Mouse (Mus musculus) midbrain, embryonic 16.5 days (tissue): ENCODE measurements around the gene Msi2. TPM values are rescaled to one million over a fixed set of nuclear protein-coding genes. Genes with fewer than 3 reads are reported as not detected.

Experiments
- ATAC-seq: fragments of 200-750 bp; cut with Nextera tagmentation; 2 replicates; pipeline ENCODE4 v1.8.0; 2017; ENCODE audit warnings: moderate TSS enrichment
- H3K27ac ChIP-seq: fragments of 300-500 bp; sonication (generic); 2 replicates; pipeline ENCODE4 v1.5.1; 2014; ENCODE audit warnings: mild to moderate bottlenecking, low read length, mixed read lengths
- H3K27me3 ChIP-seq: fragments of 300-500 bp; sonication (generic); 2 replicates; pipeline ENCODE4 v1.6.1; 2014; ENCODE audit warnings: low read depth, low read length, mixed read lengths; ENCODE audit not compliant: control insufficient read depth, insufficient read depth
- H3K36me3 ChIP-seq: fragments of 300-500 bp; sonication (generic); 2 replicates; pipeline ENCODE4 v1.6.1; 2014; ENCODE audit warnings: mild to moderate bottlenecking, low read length, moderate library complexity, mixed read lengths; ENCODE audit not compliant: control insufficient read depth, insufficient read depth
- H3K4me1 ChIP-seq: fragments of 300-500 bp; sonication (generic); 2 replicates; pipeline ENCODE4 v1.6.1; 2014; ENCODE audit warnings: mild to moderate bottlenecking, low read length, mixed read lengths; ENCODE audit not compliant: control insufficient read depth, insufficient read depth
- H3K4me2 ChIP-seq: fragments of 300-500 bp; sonication (generic); 2 replicates; pipeline ENCODE4 v1.6.1; 2014; ENCODE audit warnings: mild to moderate bottlenecking, low read length, mixed read lengths
- H3K4me3 ChIP-seq: fragments of 300-500 bp; sonication (generic); 2 replicates; pipeline ENCODE4 v1.5.1; 2014; ENCODE audit warnings: low read depth, mild to moderate bottlenecking, low read length, moderate library complexity, mixed read lengths
- H3K9ac ChIP-seq: fragments of 300-500 bp; sonication (generic); 2 replicates; pipeline ENCODE4 v1.6.1; 2014; ENCODE audit warnings: low read depth, low read length, mixed read lengths
- H3K9me3 ChIP-seq: fragments of 300-500 bp; sonication (generic); replicated peaks from 2 replicates; pipeline ENCODE4 v1.6.1; 2014; ENCODE audit warnings: mild to moderate bottlenecking, low read length, mixed read lengths; ENCODE audit not compliant: control insufficient read depth, poor library complexity, severe bottlenecking
- WGBS: fragments of 180-500 bp; shearing (Covaris S2); extraction: QIAGEN DNeasy Blood & Tissue Kit; methylation state at CpG from one replicate; pipeline ENCODE4 v1.1.7; 2014; 5-methylcytosine and 5-hydroxymethylcytosine counted together
- polyA plus RNA-seq: library from polyadenylated mRNA; unstranded; fragments of >200 nt; fragmentation: Nextera tagmentation; extraction: Ambion mirVana; gene quantifications from 2 replicates; pipeline ENCODE4 v1.2.1, GENCODE M21; 2015

The Msi2 gene
- polyA plus RNA-seq, 1 experiment from 2014 or later = 29.4 TPM

GRCm38 (mm10) chr11:88592099-88592498, 126.2 kb downstream of the Msi2 start:
- Histone ChIP-seq H3K4me2 (no peak overlapping the region), H3K4me1 (peaks cover 33% of the 10 kb centered on the region), H3K9ac (no peak overlapping the region), H3K36me3 (no peaks in the 10 kb centered on the region), H3K27ac (no peak overlapping the region), H3K27me3 (no peaks in the 10 kb centered on the region), H3K9me3 (no peaks in the 10 kb centered on the region), H3K4me3 (no peak overlapping the region)
- ATAC-seq = no peak
- 88% methylated on average over 8 of the region's 8 CpGs for WGBS

- Histone ChIP-seq H3K27me3 (no peaks in the 10 kb centered on the region), H3K4me3 (no peak overlapping the region), H3K9me3 (no peaks in the 10 kb centered on the region), H3K9ac (no peak overlapping the region), H3K36me3 (no peaks in the 10 kb centered on the region), H3K4me2 (no peak overlapping the region), H3K4me1 (peaks cover 42% of the 10 kb centered on the region), H3K27ac (no peak overlapping the region)
- no peak for ATAC-seq
- 75% methylated on average over 5 of the region's 5 CpGs for WGBS
Measured at GRCm38 (mm10) chr11:88590647-88591046, 127.7 kb downstream of the Msi2 start.

- Histone ChIP-seq H3K4me2 (no peak overlapping the region), H3K9ac (no peak overlapping the region), H3K27me3 (no peaks in the 10 kb centered on the region), H3K36me3 (no peaks in the 10 kb centered on the region), H3K4me3 (no peak overlapping the region), H3K9me3 (no peaks in the 10 kb centered on the region), H3K4me1 (peaks cover 49% of the 10 kb centered on the region), H3K27ac (peak overlapping the region; percentile 47)
- WGBS = 79% methylated on average over 6 of the region's 6 CpGs
- no peak for ATAC-seq
Measured at GRCm38 (mm10) chr11:88589641-88590040, 128.7 kb downstream of the Msi2 start.

GRCm38 (mm10) chr11:88588688-88589210, 129.6 kb downstream of the Msi2 start:
- Histone ChIP-seq H3K4me2 (no peak overlapping the region), H3K27me3 (no peaks in the 10 kb centered on the region), H3K9ac (0 out of 2 replicates have a peak overlapping the region, but pooled peaks have one; percentile 35), H3K27ac (peak overlapping the region; percentile 65), H3K4me3 (no peak overlapping the region), H3K4me1 (peaks cover 58% of the 10 kb centered on the region), H3K36me3 (no peaks in the 10 kb centered on the region), H3K9me3 (no peaks in the 10 kb centered on the region)
- ATAC-seq = peak; percentile 55
- WGBS = 32% methylated on average over 9 of the region's 9 CpGs

- no peaks in the 10 kb centered on the region for H3K27me3 ChIP-seq
- peak overlapping the region; percentile 35; the same call in 1 of the 2 replicates for H3K9ac ChIP-seq
- 34% methylated on average over 5 of the region's 5 CpGs for WGBS
- peaks cover 68% of the 10 kb centered on the region for H3K4me1 ChIP-seq
- no peaks in the 10 kb centered on the region for H3K36me3 ChIP-seq
- no peak for ATAC-seq
- H3K9me3 ChIP-seq = no peaks in the 10 kb centered on the region
- H3K27ac ChIP-seq = peak overlapping the region; percentile 65
- H3K4me2 ChIP-seq = no peak overlapping the region
- no peak overlapping the region for H3K4me3 ChIP-seq
Measured at GRCm38 (mm10) chr11:88587710-88588109, 130.6 kb downstream of the Msi2 start.

- no peak for ATAC-seq
- Histone ChIP-seq H3K4me2 (no peak overlapping the region), H3K9ac (no peak overlapping the region), H3K4me3 (no peak overlapping the region), H3K27me3 (no peaks in the 10 kb centered on the region), H3K27ac (peak overlapping the region; percentile 60; the same call in 1 of the 2 replicates), H3K9me3 (no peaks in the 10 kb centered on the region), H3K4me1 (peaks cover 85% of the 10 kb centered on the region), H3K36me3 (no peaks in the 10 kb centered on the region)
- WGBS = 36% methylated on average over 2 of the region's 2 CpGs
Measured at GRCm38 (mm10) chr11:88585880-88586279, 132.4 kb downstream of the Msi2 start.

- peak overlapping the region; percentile 47; the same call in 1 of the 2 replicates for H3K9ac ChIP-seq
- 7% methylated on average over 10 of the region's 10 CpGs for WGBS
- H3K4me1 ChIP-seq = peaks cover 86% of the 10 kb centered on the region
- H3K27ac ChIP-seq = peak overlapping the region; percentile 60
- H3K4me2 ChIP-seq = peak overlapping the region; percentile 3; the same call in 1 of the 2 replicates
- no peaks in the 10 kb centered on the region for H3K27me3 ChIP-seq
- no peaks in the 10 kb centered on the region for H3K9me3 ChIP-seq
- peak; percentile 64 for ATAC-seq
- H3K4me3 ChIP-seq = no peak overlapping the region
- no peaks in the 10 kb centered on the region for H3K36me3 ChIP-seq
Measured at GRCm38 (mm10) chr11:88585171-88585632, 133.1 kb downstream of the Msi2 start.

GRCm38 (mm10) chr11:88583866-88584265, 134.4 kb downstream of the Msi2 start:
- Histone ChIP-seq H3K4me3 (no peak overlapping the region), H3K27me3 (no peaks in the 10 kb centered on the region), H3K36me3 (no peaks in the 10 kb centered on the region), H3K27ac (peak overlapping the region; percentile 60), H3K9ac (peak overlapping the region; percentile 32; the same call in 1 of the 2 replicates), H3K9me3 (no peaks in the 10 kb centered on the region), H3K4me2 (peak overlapping the region; percentile 2; the same call in 1 of the 2 replicates), H3K4me1 (peaks cover 81% of the 10 kb centered on the region)
- WGBS = 6% methylated on average over 6 of the region's 6 CpGs
- ATAC-seq = no peak

- H3K4me1 ChIP-seq = peaks cover 78% of the 10 kb centered on the region
- H3K9me3 ChIP-seq = no peaks in the 10 kb centered on the region
- peak; percentile 63 for ATAC-seq
- no peaks in the 10 kb centered on the region for H3K27me3 ChIP-seq
- no peak overlapping the region; the same call in 1 of the 2 replicates for H3K4me2 ChIP-seq
- no peak overlapping the region for H3K4me3 ChIP-seq
- H3K36me3 ChIP-seq = no peaks in the 10 kb centered on the region
- H3K9ac ChIP-seq = no peak overlapping the region; the same call in 1 of the 2 replicates
- peak overlapping the region; percentile 60 for H3K27ac ChIP-seq
- WGBS = 3% methylated on average over 8 of the region's 8 CpGs
Measured at GRCm38 (mm10) chr11:88583259-88583833, 135.0 kb downstream of the Msi2 start.
